Mouse (Mus musculus): ENCODE results near the gene Cstf3. TPM values are rescaled to one million over a fixed set of nuclear protein-coding genes. Genes with fewer than 3 reads are reported as not detected.

The Cstf3 gene
- total RNA-seq, 2 experiments from 2014 or later = 9.1 to 9.8 TPM

DNA sequence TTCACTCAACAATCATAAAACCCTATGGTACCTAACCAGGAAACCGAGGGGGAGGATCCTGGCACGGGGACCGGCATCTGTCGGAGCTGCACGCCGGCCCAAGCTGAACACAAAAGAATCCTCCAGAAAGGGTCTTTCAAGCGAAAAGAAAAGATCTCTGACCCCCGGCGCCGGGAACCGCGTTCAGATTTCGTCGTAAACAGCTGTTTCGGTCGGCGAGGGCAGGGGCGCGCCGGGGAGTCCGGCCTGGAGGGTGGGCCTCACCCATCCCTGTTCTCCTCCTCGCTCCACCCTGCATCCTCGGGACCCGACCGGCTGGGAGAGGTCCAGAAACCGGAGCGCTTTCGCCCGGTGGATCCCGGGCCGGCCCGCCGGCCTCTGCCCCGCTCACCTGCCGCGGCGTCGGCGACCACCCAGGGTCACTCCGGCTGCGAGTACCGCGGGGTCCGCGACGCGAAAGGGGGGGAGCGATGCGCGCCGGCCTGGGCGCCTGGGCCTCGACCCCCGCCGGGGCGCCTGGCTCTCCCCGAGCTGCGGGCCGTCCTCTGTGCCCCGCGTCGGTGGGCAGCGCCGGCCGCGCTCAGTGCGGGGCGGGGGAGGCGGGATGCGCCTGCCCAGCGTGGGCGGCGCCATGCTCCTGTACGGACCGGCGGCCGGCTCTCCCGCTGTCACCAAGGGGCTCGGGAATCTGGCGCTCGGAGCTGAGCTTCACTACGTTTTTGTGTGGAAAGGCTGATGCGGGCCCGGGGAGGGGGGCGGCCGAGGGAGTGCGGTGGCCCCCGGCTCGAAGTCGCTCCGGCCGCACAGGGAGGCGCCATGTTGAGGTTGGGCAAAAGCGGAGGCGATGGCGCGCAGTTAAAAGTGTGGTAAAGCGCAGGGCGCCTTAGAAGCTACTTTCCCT lies 121.5 kb downstream of the Cstf3 start, which contains the start of gene Tcp11l1:
Gene Tcp11l1 (minus strand): TSS at position 585 of the 901 bp plus-strand sequence.
- peak; percentile 61 for DNase-seq

GRCm38 (mm10) chr2:104712486-104712809 lies 122.1 kb downstream of the Cstf3 start:
- DNase-seq = no peak

DNA sequence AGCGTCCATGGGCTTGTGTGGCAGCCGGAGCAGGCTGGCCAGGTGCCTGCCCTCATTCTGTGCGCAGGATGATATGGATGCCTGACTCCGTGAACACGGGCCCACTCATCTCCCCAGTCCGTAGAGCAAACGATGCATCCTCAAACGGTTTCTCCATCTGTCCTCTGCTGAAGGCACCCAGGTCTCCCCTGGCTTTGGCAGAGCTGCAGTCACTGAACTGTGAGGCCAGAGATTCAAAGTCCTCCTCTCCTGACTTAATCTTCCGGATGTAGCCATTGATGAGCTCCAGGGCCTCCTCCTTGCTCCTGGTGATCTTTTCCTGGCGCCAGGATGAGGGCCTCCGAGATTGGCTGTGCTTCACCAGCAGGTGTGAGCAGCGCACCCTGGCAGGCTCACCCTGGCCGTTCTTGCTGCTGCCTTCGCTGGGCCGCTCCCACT lies 124.0 kb downstream of the Cstf3 start:
- DNase-seq = peak; percentile 27

Other genes with a start within 250 kb of the Cstf3 start
- gene D430041D05Rik, start 179.5 kb upstream of the Cstf3 start, total RNA-seq (2021) = 1 to 10 TPM in 1 of 2 experiments, under 1 TPM in 1; 0.54 to 1.5 TPM
- 100 to 1,000 TPM; 158 to 199 TPM for gene Hipk3, start 96.1 kb upstream of the Cstf3 start, total RNA-seq (2021)
- gene Tcp11l1, start 121.6 kb downstream of the Cstf3 start, total RNA-seq (2021) = 1 to 10 TPM; 4.4 to 7.1 TPM
- not detected for gene Pin1rt1, start 125.9 kb downstream of the Cstf3 start, total RNA-seq (2021)
- gene Depdc7, start 152.4 kb downstream of the Cstf3 start, total RNA-seq (2021) = 1 to 10 TPM; 1.4 to 1.9 TPM
- 10 to 100 TPM; 45.2 to 46.6 TPM for gene Qser1, start 226.2 kb downstream of the Cstf3 start, total RNA-seq (2021)

Data from gastrocnemius, postnatal 25 days (tissue).